Mouse (Mus musculus) hindbrain, embryonic 10.5 days (tissue): Measurements from ENCODE around the gene Pdik1l. TPM values are rescaled to one million over a fixed set of nuclear protein-coding genes. Genes with fewer than 3 reads are reported as not detected.
A peak's percentile ranks its signal among the peaks of the same experiment; 100 is the strongest.
"Not testable (repeated sequence)": the region's sequence is repeated elsewhere in the genome, so short reads cannot be mapped to it uniquely, and the experiment has no call there.

Experiments used
- DNase-seq: peaks from one replicate; pipeline ENCODE4 v3.0.0-alpha.2; 2017; ENCODE audit warnings: low spot score
- H3K27ac ChIP-seq: fragments of 300-500 bp; sonication (generic); 2 replicates; pipeline ENCODE4 v1.5.1; 2016; ENCODE audit warnings: mild to moderate bottlenecking, moderate library complexity
- H3K27me3 ChIP-seq: fragments of 300-500 bp; sonication (generic); 2 replicates; pipeline ENCODE4 v1.6.1; 2016; ENCODE audit warnings: mild to moderate bottlenecking; ENCODE audit not compliant: poor library complexity, insufficient read depth, severe bottlenecking
- H3K36me3 ChIP-seq: fragments of 300-500 bp; sonication (generic); 2 replicates; pipeline ENCODE4 v1.6.1; 2016; ENCODE audit warnings: mild to moderate bottlenecking, moderate library complexity
- H3K4me1 ChIP-seq: fragments of 300-500 bp; sonication (generic); replicated peaks from 2 replicates; pipeline ENCODE4 v1.6.1; 2016; ENCODE audit warnings: mild to moderate bottlenecking
- H3K4me3 ChIP-seq: fragments of 300-500 bp; sonication (generic); 2 replicates; pipeline ENCODE4 v1.5.1; 2016; ENCODE audit warnings: mild to moderate bottlenecking, moderate library complexity
- H3K9me3 ChIP-seq: fragments of 300-500 bp; sonication (generic); 2 replicates; pipeline ENCODE4 v1.6.1; 2016; ENCODE audit warnings: mild to moderate bottlenecking, moderate library complexity
- WGBS: fragments of 180-500 bp; shearing (Covaris S2); methylation state at CpG from one replicate; pipeline ENCODE4 v1.1.7; 2016; 5-methylcytosine and 5-hydroxymethylcytosine counted together
- polyA plus RNA-seq: library from polyadenylated mRNA; unstranded; fragments of >200 nt; fragmentation: Nextera tagmentation; extraction: Ambion mirVana; gene quantifications from 2 replicates; pipeline ENCODE4 v1.2.1, GENCODE M21; 2016

Gene Pdik1l
- polyA plus RNA-seq, 1 experiment from 2014 or later = 18.1 TPM

GRCm38 (mm10) chr4:134296096-134296495 lies 8.4 kb upstream of the Pdik1l start:
- not testable (repeated sequence) for DNase-seq, H3K36me3 ChIP-seq, H3K9me3 ChIP-seq, H3K4me3 ChIP-seq, H3K4me1 ChIP-seq, H3K27ac ChIP-seq
- H3K27me3 ChIP-seq = peaks cover 17% of the 10 kb centered on the region
- 87% methylated on average over 4 of the region's 4 CpGs for WGBS

- 76% methylated on average over 9 of the region's 9 CpGs for WGBS
- Histone ChIP-seq H3K27ac (no peak overlapping the region), H3K4me1 (peaks cover 9% of the 10 kb centered on the region), H3K9me3 (no peaks in the 10 kb centered on the region), H3K4me3 (no peak overlapping the region), H3K27me3 (peaks cover 17% of the 10 kb centered on the region), H3K36me3 (no peaks in the 10 kb centered on the region)
- no peak for DNase-seq
Observed at GRCm38 (mm10) chr4:134293692-134294163, 6.0 kb upstream of the Pdik1l start.

GRCm38 (mm10) chr4:134293061-134293691 lies 5.5 kb upstream of the Pdik1l start:
- Histone ChIP-seq H3K4me3 (no peak overlapping the region), H3K9me3 (no peaks in the 10 kb centered on the region), H3K27ac (no peak overlapping the region; the same call in 1 of the 2 replicates), H3K27me3 (peaks cover 17% of the 10 kb centered on the region), H3K36me3 (no peaks in the 10 kb centered on the region), H3K4me1 (peaks cover 15% of the 10 kb centered on the region)
- WGBS = 70% methylated on average over 18 of the region's 18 CpGs
- DNase-seq = no peak

- Histone ChIP-seq H3K36me3 (no peaks in the 10 kb centered on the region), H3K27ac (no peak overlapping the region), H3K4me3 (no peak overlapping the region), H3K27me3 (peaks cover 17% of the 10 kb centered on the region), H3K9me3 (no peaks in the 10 kb centered on the region), H3K4me1 (peaks cover 16% of the 10 kb centered on the region)
- WGBS = 24% methylated on average over 7 of the region's 7 CpGs
- peak; percentile 84 for DNase-seq
Observed at GRCm38 (mm10) chr4:134292067-134292466, 4.4 kb upstream of the Pdik1l start.

- Histone ChIP-seq H3K36me3 (peaks cover 8% of the 10 kb centered on the region), H3K4me1 (peaks cover 30% of the 10 kb centered on the region), H3K4me3 (peak overlapping the region; percentile 99), H3K9me3 (no peaks in the 10 kb centered on the region), H3K27ac (peak overlapping the region; percentile 100), H3K27me3 (peaks cover 11% of the 10 kb centered on the region)
- no peak for DNase-seq
- 52% methylated on average over 11 of the region's 11 CpGs for WGBS
Observed at GRCm38 (mm10) chr4:134288397-134289256, 932 bp upstream of the Pdik1l start.

GRCm38 (mm10) chr4:134287168-134287564 lies 529 bp downstream of the Pdik1l start:
- H3K4me1 ChIP-seq = peaks cover 26% of the 10 kb centered on the region
- no peaks in the 10 kb centered on the region for H3K27me3 ChIP-seq
- under 1% methylated on average over 59 of the region's 59 CpGs for WGBS
- H3K36me3 ChIP-seq = peaks cover 22% of the 10 kb centered on the region
- no peaks in the 10 kb centered on the region for H3K9me3 ChIP-seq
- peak overlapping the region; percentile 100 for H3K27ac ChIP-seq
- DNase-seq = peak; percentile 96
- H3K4me3 ChIP-seq = peak overlapping the region; percentile 99

GRCm38 (mm10) chr4:134286226-134287167 lies 1.2 kb downstream of the Pdik1l start:
- peaks cover 29% of the 10 kb centered on the region for H3K36me3 ChIP-seq
- peaks cover 26% of the 10 kb centered on the region for H3K4me1 ChIP-seq
- H3K4me3 ChIP-seq = peak overlapping the region; percentile 99
- no peaks in the 10 kb centered on the region for H3K27me3 ChIP-seq
- no peaks in the 10 kb centered on the region for H3K9me3 ChIP-seq
- WGBS = 4% methylated on average over 59 of the region's 59 CpGs
- peak overlapping the region; percentile 100 for H3K27ac ChIP-seq
- DNase-seq = no peak

- Histone ChIP-seq H3K36me3 (peaks cover 45% of the 10 kb centered on the region), H3K4me1 (peaks cover 26% of the 10 kb centered on the region), H3K27ac (no peak overlapping the region), H3K4me3 (no peak overlapping the region), H3K9me3 (no peaks in the 10 kb centered on the region), H3K27me3 (no peaks in the 10 kb centered on the region)
- no peak for DNase-seq
- 92% methylated on average over 2 of the region's 2 CpGs for WGBS
Observed at GRCm38 (mm10) chr4:134284942-134285341, 2.8 kb downstream of the Pdik1l start.

- Histone ChIP-seq H3K27ac (no peak overlapping the region), H3K4me3 (peak overlapping the region; percentile 31), H3K36me3 (peaks cover 33% of the 10 kb centered on the region), H3K4me1 (peaks cover 13% of the 10 kb centered on the region), H3K9me3 (no peaks in the 10 kb centered on the region), H3K27me3 (no peaks in the 10 kb centered on the region)
- 8% methylated on average over 14 of the region's 14 CpGs for WGBS
- no peak for DNase-seq
Observed at GRCm38 (mm10) chr4:134273417-134274345, 14.0 kb downstream of the Pdik1l start.

GRCm38 (mm10) chr4:134272731-134273416 lies 14.8 kb downstream of the Pdik1l start:
- H3K4me3 ChIP-seq = peak overlapping the region; percentile 31
- H3K27ac ChIP-seq = no peak overlapping the region
- WGBS = 34% methylated on average over 13 of the region's 13 CpGs

GRCm38 (mm10) chr4:134271979-134272378 lies 15.7 kb downstream of the Pdik1l start:
- DNase-seq = no peak
- peaks cover 13% of the 10 kb centered on the region for H3K4me1 ChIP-seq

More at GRCm38 (mm10) chr4:134272731-134273416, 14.8 kb downstream of the Pdik1l start:
- H3K4me1 ChIP-seq = peaks cover 13% of the 10 kb centered on the region
- no peak for DNase-seq
- H3K36me3 ChIP-seq = peaks cover 25% of the 10 kb centered on the region
- no peaks in the 10 kb centered on the region for H3K9me3 ChIP-seq
- H3K27me3 ChIP-seq = no peaks in the 10 kb centered on the region

More at GRCm38 (mm10) chr4:134271979-134272378, 15.7 kb downstream of the Pdik1l start:
- H3K27ac ChIP-seq = no peak overlapping the region
- 83% methylated on average over 7 of the region's 7 CpGs for WGBS
- no peaks in the 10 kb centered on the region for H3K9me3 ChIP-seq
- H3K4me3 ChIP-seq = no peak overlapping the region
- no peaks in the 10 kb centered on the region for H3K27me3 ChIP-seq
- peaks cover 16% of the 10 kb centered on the region for H3K36me3 ChIP-seq
